Mouse (Mus musculus) kidney, embryonic 16.5 days (tissue): ENCODE measurements around the gene Gm21988. TPM values are rescaled to one million over a fixed set of nuclear protein-coding genes. Genes with fewer than 3 reads are reported as not detected.

ENCODE experiments used
- ATAC-seq: fragments of 200-750 bp; cut with Nextera tagmentation; 2 replicates; pipeline ENCODE4 v1.8.0; 2017; ENCODE audit warnings: moderate TSS enrichment; ENCODE audit not compliant: low FRiP score, low TSS enrichment
- H3K27ac ChIP-seq: fragments of 300-500 bp; sonication (generic); 2 replicates; pipeline ENCODE4 v1.5.1; 2014; ENCODE audit warnings: low read length
- H3K27me3 ChIP-seq: fragments of 300-500 bp; sonication (generic); 2 replicates; pipeline ENCODE4 v1.6.1; 2014; ENCODE audit warnings: low read length, control low read depth, mixed read lengths; ENCODE audit not compliant: insufficient read depth
- H3K36me3 ChIP-seq: fragments of 300-500 bp; sonication (generic); 2 replicates; pipeline ENCODE4 v1.6.1; 2014; ENCODE audit warnings: low read length, control low read depth, mixed read lengths; ENCODE audit not compliant: insufficient read depth
- H3K4me1 ChIP-seq: fragments of 300-500 bp; sonication (generic); 2 replicates; pipeline ENCODE4 v1.6.1; 2014; ENCODE audit warnings: low read length, control low read depth, mixed read lengths; ENCODE audit not compliant: insufficient read depth
- H3K4me2 ChIP-seq: fragments of 300-500 bp; sonication (generic); replicated peaks from 2 replicates; pipeline ENCODE4 v1.6.1; 2014; ENCODE audit warnings: low read depth, low read length
- H3K4me3 ChIP-seq: fragments of 300-500 bp; sonication (generic); 2 replicates; pipeline ENCODE4 v1.5.1; 2014; ENCODE audit warnings: mild to moderate bottlenecking, low read length
- H3K9ac ChIP-seq: fragments of 300-500 bp; sonication (generic); replicated peaks from 2 replicates; pipeline ENCODE4 v1.6.1; 2014; ENCODE audit warnings: low read length
- H3K9me3 ChIP-seq: fragments of 300-500 bp; sonication (generic); 2 replicates; pipeline ENCODE4 v1.6.1; 2016; ENCODE audit warnings: low read length, control low read depth
- WGBS: fragments of 180-500 bp; shearing (Covaris S2); extraction: QIAGEN DNeasy Blood & Tissue Kit; methylation state at CpG from one replicate; pipeline ENCODE4 v1.1.7; 2014; 5-methylcytosine and 5-hydroxymethylcytosine counted together
- polyA plus RNA-seq: library from polyadenylated mRNA; unstranded; fragments of >200 nt; fragmentation: Nextera tagmentation; extraction: Ambion mirVana; gene quantifications from 2 replicates; pipeline ENCODE4 v1.2.1, GENCODE M21; 2015

Gm21988 gene
- polyA plus RNA-seq, 1 experiment from 2014 or later, result 10.5 TPM

GRCm38 (mm10) chr11:70220731-70221602, 18.7 kb downstream of the Gm21988 start, which contains the start of gene Slc16a13:
Gene Slc16a13, minus strand, starts transcription at chr11:70221064.
- Histone ChIP-seq H3K4me3 (peak within 1 kb of the TSS; percentile 53), H3K9ac (peak within 1 kb of the TSS; percentile 70), H3K36me3 (no peaks in the 10 kb centered on the region), H3K4me1 (peaks cover 21% of the 10 kb centered on the region), H3K27me3 (peaks cover 22% of the 10 kb centered on the region), H3K27ac (peak within 1 kb of the TSS; percentile 79), H3K4me2 (peak within 1 kb of the TSS; percentile 72), H3K9me3 (no peaks in the 10 kb centered on the region)
- WGBS, result under 1% methylated on average over 28 of the region's 28 CpGs
- peak; percentile 92 for ATAC-seq

GRCm38 (mm10) chr11:70220323-70220722, 19.3 kb downstream of the Gm21988 start:
- ATAC-seq, result no peak
- Histone ChIP-seq H3K27me3 (peaks cover 22% of the 10 kb centered on the region), H3K9me3 (no peaks in the 10 kb centered on the region), H3K36me3 (no peaks in the 10 kb centered on the region), H3K4me2 (peak overlapping the region; percentile 72), H3K9ac (peak overlapping the region; percentile 70), H3K27ac (peak overlapping the region; percentile 79), H3K4me1 (peaks cover 21% of the 10 kb centered on the region), H3K4me3 (peak overlapping the region; percentile 53)
- WGBS, result 2% methylated on average over 24 of the region's 24 CpGs

- H3K9ac ChIP-seq, result peak overlapping the region; percentile 70
- no peak for ATAC-seq
- H3K36me3 ChIP-seq, result no peaks in the 10 kb centered on the region
- H3K4me1 ChIP-seq, result peaks cover 24% of the 10 kb centered on the region
- peaks cover 25% of the 10 kb centered on the region for H3K27me3 ChIP-seq
- H3K4me3 ChIP-seq, result peak overlapping the region; percentile 53
- no peak overlapping the region for H3K27ac ChIP-seq
- H3K9me3 ChIP-seq, result no peaks in the 10 kb centered on the region
- peak overlapping the region; percentile 72 for H3K4me2 ChIP-seq
- WGBS, result 63% methylated on average over 7 of the region's 7 CpGs
These were observed 19.8 kb downstream of the Gm21988 start for GRCm38 (mm10) chr11:70219873-70220272.

- Histone ChIP-seq H3K9me3 (no peaks in the 10 kb centered on the region), H3K27me3 (peaks cover 35% of the 10 kb centered on the region), H3K4me2 (peak overlapping the region; percentile 72; the same call in 1 of the 2 replicates), H3K36me3 (no peaks in the 10 kb centered on the region), H3K4me1 (peaks cover 33% of the 10 kb centered on the region), H3K4me3 (no peak overlapping the region), H3K27ac (peak overlapping the region; percentile 19; the same call in 1 of the 2 replicates), H3K9ac (no peak overlapping the region)
- no peak for ATAC-seq
- WGBS, result 84% methylated on average over 15 of the region's 15 CpGs
These were observed 20.7 kb downstream of the Gm21988 start for GRCm38 (mm10) chr11:70218741-70219470.

- H3K9me3 ChIP-seq, result no peaks in the 10 kb centered on the region
- H3K4me2 ChIP-seq, result no peak overlapping the region
- no peaks in the 10 kb centered on the region for H3K36me3 ChIP-seq
- H3K4me3 ChIP-seq, result no peak overlapping the region
- H3K27me3 ChIP-seq, result peaks cover 42% of the 10 kb centered on the region
- no peak for ATAC-seq
- peaks cover 41% of the 10 kb centered on the region for H3K4me1 ChIP-seq
- H3K27ac ChIP-seq, result peak overlapping the region; percentile 37; the same call in 1 of the 2 replicates
- H3K9ac ChIP-seq, result no peak overlapping the region
- 62% methylated on average over 4 of the region's 4 CpGs for WGBS
These were observed 21.6 kb downstream of the Gm21988 start for GRCm38 (mm10) chr11:70218039-70218438.

DNA sequence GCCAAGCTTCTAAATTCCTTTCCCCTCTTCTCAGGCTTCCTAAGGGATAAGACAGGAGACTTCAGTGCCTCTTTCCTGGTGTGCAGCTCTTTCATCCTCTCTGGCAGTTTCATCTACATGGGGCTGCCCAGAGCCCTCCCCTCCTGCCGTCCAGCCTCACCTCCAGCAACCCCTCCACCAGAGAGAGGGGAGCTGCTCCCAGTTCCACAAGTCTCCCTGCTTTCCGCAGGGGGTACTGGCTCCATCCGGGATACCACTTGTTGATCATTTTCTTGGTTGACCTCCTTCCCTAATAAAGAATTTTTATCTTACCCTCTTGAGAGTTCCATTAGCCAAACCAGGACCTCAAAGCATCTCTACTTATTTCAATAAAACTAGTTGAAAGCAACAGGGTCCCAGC, 23.5 kb downstream of the Gm21988 start:
- Histone ChIP-seq H3K9ac (no peak overlapping the region), H3K9me3 (no peaks in the 10 kb centered on the region), H3K4me2 (no peak overlapping the region), H3K4me1 (peaks cover 31% of the 10 kb centered on the region), H3K27ac (no peak overlapping the region), H3K4me3 (no peak overlapping the region), H3K36me3 (no peaks in the 10 kb centered on the region), H3K27me3 (peaks cover 41% of the 10 kb centered on the region)
- 72% methylated on average over 3 of the region's 3 CpGs for WGBS
- ATAC-seq, result no peak

- WGBS, result 17% methylated on average over 22 of the region's 22 CpGs
- 0 out of 2 replicates have a peak overlapping the region, but pooled peaks have one; percentile 36 for H3K4me3 ChIP-seq
- H3K27me3 ChIP-seq, result peaks cover 41% of the 10 kb centered on the region
- H3K9me3 ChIP-seq, result no peaks in the 10 kb centered on the region
- no peaks in the 10 kb centered on the region for H3K36me3 ChIP-seq
- H3K4me2 ChIP-seq, result peak overlapping the region; percentile 63
- peaks cover 31% of the 10 kb centered on the region for H3K4me1 ChIP-seq
- ATAC-seq, result no peak; the same call in 1 of the 2 replicates
- no peak overlapping the region for H3K27ac ChIP-seq
- no peak overlapping the region for H3K9ac ChIP-seq
These were observed 24.3 kb downstream of the Gm21988 start for GRCm38 (mm10) chr11:70215301-70215700.

- no peak overlapping the region for H3K27ac ChIP-seq
- peaks cover 41% of the 10 kb centered on the region for H3K27me3 ChIP-seq
- ATAC-seq, result peak; percentile 17; the same call in 1 of the 2 replicates
- H3K4me1 ChIP-seq, result peaks cover 31% of the 10 kb centered on the region
- 7% methylated on average over 16 of the region's 18 CpGs for WGBS
- no peaks in the 10 kb centered on the region for H3K36me3 ChIP-seq
- no peak overlapping the region for H3K9ac ChIP-seq
- H3K9me3 ChIP-seq, result no peaks in the 10 kb centered on the region
- H3K4me2 ChIP-seq, result peak overlapping the region; percentile 63
- H3K4me3 ChIP-seq, result peak overlapping the region; percentile 36
These were observed 24.8 kb downstream of the Gm21988 start for GRCm38 (mm10) chr11:70214856-70215209.

DNA sequence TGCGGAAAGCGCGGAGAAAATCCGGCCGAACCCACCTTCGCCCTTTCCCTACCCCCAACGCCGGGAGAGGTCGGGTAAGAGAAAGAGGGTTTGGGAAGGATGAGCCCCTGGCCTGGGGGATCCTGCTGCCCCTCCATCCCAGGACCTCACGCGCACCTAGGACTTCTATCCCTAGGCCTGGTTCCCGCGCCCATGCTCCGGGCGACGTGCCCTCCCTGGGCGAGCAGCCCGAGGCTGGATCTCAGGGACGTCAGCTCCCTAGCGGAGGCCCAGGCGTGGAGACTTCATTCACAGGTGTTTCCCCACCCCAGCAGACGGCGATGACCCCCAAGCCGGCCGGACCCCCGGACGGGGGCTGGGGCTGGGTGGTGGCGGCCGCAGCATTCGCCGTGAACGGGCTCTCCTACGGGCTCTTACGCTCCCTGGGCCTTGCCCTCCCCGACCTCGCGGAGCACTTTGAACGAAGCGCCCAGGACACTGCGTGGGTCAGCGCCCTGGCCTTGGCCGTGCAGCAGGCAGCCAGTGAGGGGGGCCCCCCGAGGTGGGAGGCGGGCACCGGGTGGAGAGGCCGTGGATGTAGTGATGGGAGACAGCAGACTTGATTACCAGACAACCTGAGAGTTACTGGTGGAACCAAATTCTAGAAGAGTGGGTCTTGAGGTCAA, 25.3 kb downstream of the Gm21988 start:
- Histone ChIP-seq H3K4me2 (peak overlapping the region; percentile 63), H3K9me3 (no peaks in the 10 kb centered on the region), H3K36me3 (no peaks in the 10 kb centered on the region), H3K9ac (peak overlapping the region; percentile 56), H3K4me3 (peak overlapping the region; percentile 36), H3K27me3 (peaks cover 41% of the 10 kb centered on the region), H3K27ac (no peak overlapping the region), H3K4me1 (peaks cover 30% of the 10 kb centered on the region)
- peak; percentile 53; the same call in 1 of the 2 replicates for ATAC-seq
- WGBS, result under 1% methylated on average over 46 of the region's 46 CpGs
